Mouse (Mus musculus) cerebellum, postnatal 4 days (tissue): ENCODE measurements around the gene Try4.
"Not testable (repeated sequence)": the region's sequence is repeated elsewhere in the genome, so short reads cannot be mapped to it uniquely, and the experiment has no call there.

Source experiments
- DNase-seq, 2 experiments: peaks; one replicate each; pipeline ENCODE4 v3.0.0; 2022; ENCODE audit warnings: low spot score in 2 of 2, mixed read lengths in 1 of 2

Gene Try4

GRCm38 (mm10) chr6:41301969-41302368, at the start of gene Try4:
TSS of gene Try4 (plus strand) at chr6:41302269.
- no peak for DNase-seq

GRCm38 (mm10) chr6:41253314-41253713, 48.8 kb upstream of the Try4 start:
- DNase-seq, result not testable (repeated sequence)

GRCm38 (mm10) chr6:41256424-41256823, 45.6 kb upstream of the Try4 start:
- no peak for DNase-seq

- DNase-seq, result no peak
Measured at GRCm38 (mm10) chr6:41257432-41257831, 44.6 kb upstream of the Try4 start.

GRCm38 (mm10) chr6:41262796-41263195, 39.3 kb upstream of the Try4 start:
- DNase-seq, result no peak

DNA sequence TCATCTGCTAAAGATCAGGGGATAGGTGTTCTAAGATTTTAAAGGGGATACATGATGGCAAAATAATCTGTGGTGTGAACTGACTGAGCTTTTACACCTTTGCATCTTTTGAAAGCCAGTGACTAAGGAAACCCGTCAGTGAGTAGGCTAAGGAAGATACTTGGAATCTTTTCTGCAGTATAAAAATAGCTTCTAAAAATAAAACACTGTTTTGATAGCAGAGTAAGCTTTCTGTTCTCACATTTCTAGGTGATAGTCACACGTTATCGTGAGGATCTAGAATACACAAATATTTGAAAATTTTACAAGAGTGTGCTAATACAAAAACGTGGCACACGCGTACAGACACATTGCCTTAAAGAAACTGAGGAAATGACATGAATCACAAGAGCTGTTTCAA, 35.9 kb upstream of the Try4 start:
- DNase-seq, result no peak

DNA sequence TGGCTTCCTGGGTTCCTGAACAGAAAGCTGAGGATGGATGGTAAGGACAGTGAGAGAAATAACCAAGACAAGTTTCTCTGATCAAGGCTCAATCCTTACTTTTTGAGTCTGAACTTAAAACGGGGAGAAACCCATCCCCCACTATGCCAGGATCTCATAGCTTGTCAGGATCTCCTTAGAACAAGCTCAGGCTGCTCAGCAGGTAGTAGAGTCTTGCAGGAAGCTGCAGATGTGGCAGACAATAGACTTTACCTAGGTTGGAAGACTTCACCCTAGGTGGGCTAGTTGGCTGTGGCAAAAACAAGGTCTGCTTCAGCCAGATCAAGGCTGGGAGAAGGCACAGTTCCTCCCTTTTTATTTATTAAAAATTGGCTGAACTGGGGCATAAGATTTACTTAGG, 3.8 kb upstream of the Try4 start:
- no peak for DNase-seq

GRCm38 (mm10) chr6:41316741-41317140, 14.7 kb downstream of the Try4 start, which contains the start of gene Try5:
TSS of gene Try5 (minus strand) at chr6:41316841.
- DNase-seq, result not testable (repeated sequence)

GRCm38 (mm10) chr6:41353932-41354331, 51.9 kb downstream of the Try4 start, which contains the start of gene Try10:
TSS of gene Try10 (plus strand) at chr6:41354105.
- DNase-seq, result no peak
